Mouse (Mus musculus) kidney, embryonic 14.5 days (tissue): ENCODE data around the gene Ank. TPM values are rescaled to one million over a fixed set of nuclear protein-coding genes. Genes with fewer than 3 reads are reported as not detected.
A peak's percentile ranks its signal among the peaks of the same experiment; 100 is the strongest.

Experiments used
- ATAC-seq: fragments of 200-750 bp; cut with Nextera tagmentation; 2 replicates; pipeline ENCODE4 v1.8.0; 2017; ENCODE audit warnings: moderate number of reproducible peaks, mild to moderate bottlenecking, moderate TSS enrichment, moderate library complexity; ENCODE audit not compliant: low FRiP score, low TSS enrichment
- H3K27ac ChIP-seq: fragments of 300-500 bp; sonication (generic); 2 replicates; pipeline ENCODE4 v1.5.1; 2014; ENCODE audit warnings: low read depth, mild to moderate bottlenecking, low read length, moderate library complexity, mixed read lengths
- H3K27me3 ChIP-seq: fragments of 300-500 bp; sonication (generic); 2 replicates; pipeline ENCODE4 v1.6.1; 2014; ENCODE audit warnings: mild to moderate bottlenecking, low read length; ENCODE audit not compliant: control insufficient read depth, insufficient read depth
- H3K36me3 ChIP-seq: fragments of 300-500 bp; sonication (generic); 2 replicates; pipeline ENCODE4 v1.6.1; 2014; ENCODE audit warnings: low read length, mixed read lengths; ENCODE audit not compliant: control insufficient read depth, insufficient read depth
- H3K4me1 ChIP-seq: fragments of 300-500 bp; sonication (generic); 2 replicates; pipeline ENCODE4 v1.6.1; 2014; ENCODE audit warnings: low read length, mixed read lengths; ENCODE audit not compliant: control insufficient read depth, insufficient read depth
- H3K4me2 ChIP-seq: fragments of 300-500 bp; sonication (generic); replicated peaks from 2 replicates; pipeline ENCODE4 v1.6.1; 2014; ENCODE audit warnings: low read depth, mild to moderate bottlenecking, low read length
- H3K4me3 ChIP-seq: fragments of 300-500 bp; sonication (generic); 2 replicates; pipeline ENCODE4 v1.5.1; 2014; ENCODE audit warnings: mild to moderate bottlenecking, low read length
- H3K9ac ChIP-seq: fragments of 300-500 bp; sonication (generic); 2 replicates; pipeline ENCODE4 v1.6.1; 2014; ENCODE audit warnings: low read depth, mild to moderate bottlenecking, low read length, moderate library complexity
- H3K9me3 ChIP-seq: fragments of 300-500 bp; sonication (generic); 2 replicates; pipeline ENCODE4 v1.6.1; 2016; ENCODE audit warnings: low read length; ENCODE audit not compliant: control insufficient read depth
- WGBS: fragments of 180-500 bp; shearing (Covaris S2); extraction: QIAGEN DNeasy Blood & Tissue Kit; methylation state at CpG from one replicate; pipeline ENCODE4 v1.1.7; 2014; 5-methylcytosine and 5-hydroxymethylcytosine counted together
- polyA plus RNA-seq: library from polyadenylated mRNA; unstranded; fragments of >200 nt; fragmentation: Nextera tagmentation; extraction: Ambion mirVana; gene quantifications from 2 replicates; pipeline ENCODE4 v1.2.1, GENCODE M21; 2014

Ank gene
- polyA plus RNA-seq, 1 experiment from 2014 or later, result 10.3 TPM

DNA sequence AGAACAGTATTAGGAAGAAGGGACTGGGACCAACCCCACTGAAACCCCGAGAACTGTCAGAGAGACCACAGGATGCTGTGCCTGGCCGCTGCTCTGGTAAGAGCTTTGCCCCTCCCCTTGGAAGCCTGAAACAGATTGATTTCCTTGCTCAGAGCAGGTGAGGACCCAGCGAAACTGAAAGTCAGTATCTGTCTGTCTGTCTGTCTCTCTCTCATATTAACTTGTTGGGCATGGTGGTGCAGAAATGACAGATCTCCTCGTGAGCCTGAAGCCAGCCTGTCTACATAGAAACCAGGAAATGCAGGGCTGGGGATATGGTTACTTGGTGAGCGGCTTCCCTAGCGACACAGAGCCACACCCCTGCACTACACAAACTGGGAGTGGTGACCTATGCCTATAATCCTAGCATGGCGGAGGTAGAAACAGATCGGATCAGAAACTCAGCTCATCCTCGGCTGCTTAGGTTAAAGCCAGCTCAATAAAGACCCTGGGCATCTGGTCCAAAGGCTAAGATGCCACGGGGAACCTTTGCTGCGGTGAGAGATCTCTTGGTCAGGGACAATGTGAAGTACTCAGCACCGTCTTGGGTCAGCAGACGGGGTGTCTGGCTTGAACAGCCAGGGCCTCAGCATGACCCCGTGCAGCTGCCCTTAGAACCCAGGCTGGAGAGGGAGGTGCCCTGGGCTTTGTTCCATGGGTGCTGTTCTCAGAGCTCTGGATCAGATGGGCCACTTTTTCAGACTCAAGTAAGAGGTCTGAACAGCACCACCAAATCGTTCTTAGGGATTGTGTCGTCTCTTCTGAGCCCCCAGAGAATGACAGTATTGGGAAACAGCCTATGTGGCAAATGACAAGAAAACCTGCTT is 111.7 kb downstream of the Ank start:
- Histone ChIP-seq H3K4me1 (no peaks in the 10 kb centered on the region), H3K27me3 (no peaks in the 10 kb centered on the region), H3K27ac (no peak overlapping the region), H3K9me3 (no peaks in the 10 kb centered on the region), H3K9ac (no peak overlapping the region), H3K36me3 (no peaks in the 10 kb centered on the region), H3K4me3 (no peak overlapping the region), H3K4me2 (no peak overlapping the region)
- no peak for ATAC-seq
- 79% methylated on average over 16 of the region's 16 CpGs for WGBS

DNA sequence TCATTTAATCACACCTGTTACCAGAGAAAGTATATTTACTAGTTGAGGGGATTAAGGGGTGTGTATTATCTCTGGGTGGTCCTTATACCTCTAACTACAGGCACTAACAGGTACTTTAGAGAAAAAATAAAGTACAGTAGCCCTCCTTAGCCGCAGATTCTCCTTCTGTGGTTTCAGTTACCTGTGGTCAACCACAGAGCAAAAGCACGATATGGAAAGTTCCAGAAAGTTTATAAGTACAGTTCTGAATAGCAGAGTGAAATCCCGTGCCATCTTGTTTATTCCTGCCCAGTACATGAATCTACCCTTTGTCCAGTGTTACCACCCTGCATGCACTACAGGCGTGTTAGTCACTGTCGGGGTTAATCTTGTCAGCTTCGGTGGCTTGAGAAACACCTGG is 112.4 kb downstream of the Ank start:
- Histone ChIP-seq H3K36me3 (no peaks in the 10 kb centered on the region), H3K4me3 (no peak overlapping the region), H3K4me1 (no peaks in the 10 kb centered on the region), H3K9me3 (no peaks in the 10 kb centered on the region), H3K4me2 (no peak overlapping the region), H3K27me3 (no peaks in the 10 kb centered on the region), H3K9ac (no peak overlapping the region), H3K27ac (no peak overlapping the region)
- WGBS, result 92% methylated on average over 6 of the region's 6 CpGs
- no peak for ATAC-seq

DNA sequence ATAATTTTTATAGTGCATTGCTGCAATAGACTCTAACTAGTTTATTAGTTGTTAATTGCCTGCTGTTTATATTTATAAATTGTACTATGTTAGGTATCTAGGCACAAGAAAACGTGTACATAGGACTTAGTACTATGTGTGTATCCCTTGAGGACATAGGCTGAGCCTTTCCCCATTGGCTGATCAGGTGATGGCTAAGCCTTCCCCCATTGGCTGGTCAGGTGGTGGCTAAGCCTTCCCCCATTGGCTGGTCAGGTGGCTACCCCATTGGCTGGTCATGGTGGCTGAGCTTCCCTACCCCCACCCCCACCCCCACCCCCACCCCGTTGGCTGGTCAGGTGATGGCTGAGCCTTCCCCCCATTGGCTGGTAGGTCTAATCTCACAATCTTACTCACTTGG is 113.4 kb downstream of the Ank start:
- no peaks in the 10 kb centered on the region for H3K27me3 ChIP-seq
- H3K4me2 ChIP-seq, result no peak overlapping the region
- no peak overlapping the region for H3K9ac ChIP-seq
- WGBS, result 95% methylated on average over 2 of the region's 2 CpGs
- no peaks in the 10 kb centered on the region for H3K9me3 ChIP-seq
- no peaks in the 10 kb centered on the region for H3K4me1 ChIP-seq
- no peak overlapping the region for H3K27ac ChIP-seq
- no peaks in the 10 kb centered on the region for H3K36me3 ChIP-seq
- H3K4me3 ChIP-seq, result no peak overlapping the region
- ATAC-seq, result no peak

DNA sequence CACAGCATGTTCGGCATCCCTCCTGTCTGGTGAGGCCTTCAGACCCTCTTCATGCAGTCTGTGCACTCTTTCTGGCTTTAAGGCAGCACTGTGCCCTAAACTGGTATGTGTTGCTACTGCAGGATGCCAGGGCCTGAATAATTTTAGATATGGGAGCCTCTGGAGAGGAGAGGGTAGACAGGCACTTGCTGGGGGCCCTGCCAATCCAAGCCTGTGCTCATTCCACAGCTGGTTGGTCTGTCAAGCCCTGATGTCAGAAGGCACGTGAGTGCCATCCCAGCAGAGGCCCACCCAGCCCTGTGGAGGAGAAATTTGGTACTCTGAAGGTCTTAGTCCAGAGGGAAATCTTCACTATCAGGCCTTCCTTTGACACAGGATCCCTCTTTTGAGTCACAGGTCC is 114.3 kb downstream of the Ank start:
- no peaks in the 10 kb centered on the region for H3K4me1 ChIP-seq
- ATAC-seq, result no peak
- no peaks in the 10 kb centered on the region for H3K27me3 ChIP-seq
- no peaks in the 10 kb centered on the region for H3K36me3 ChIP-seq
- no peaks in the 10 kb centered on the region for H3K9me3 ChIP-seq
- 82% methylated on average over 2 of the region's 2 CpGs for WGBS
- no peak overlapping the region for H3K27ac ChIP-seq
- H3K4me2 ChIP-seq, result no peak overlapping the region
- no peak overlapping the region for H3K9ac ChIP-seq
- no peak overlapping the region for H3K4me3 ChIP-seq

DNA sequence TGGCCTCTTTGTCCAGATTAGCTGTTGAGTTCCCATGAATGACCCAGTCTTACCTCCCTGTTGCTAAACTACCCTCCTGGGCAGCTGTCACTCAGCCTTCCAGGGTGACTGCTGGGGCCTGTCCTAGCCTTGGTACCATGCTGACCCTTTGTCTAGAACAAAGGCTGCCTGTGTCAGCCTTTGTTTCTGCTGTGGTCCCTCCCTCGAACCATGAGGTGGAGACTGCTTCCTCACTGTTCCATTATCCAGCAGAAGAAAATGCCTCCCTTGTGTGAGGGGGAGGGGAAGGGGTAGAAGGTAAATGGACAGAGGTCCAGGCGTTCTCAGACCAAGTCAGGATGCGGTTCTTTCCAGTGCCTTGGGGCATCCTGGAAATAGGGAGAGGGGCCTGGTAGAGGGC is 115.2 kb downstream of the Ank start:
- H3K9me3 ChIP-seq, result no peaks in the 10 kb centered on the region
- no peaks in the 10 kb centered on the region for H3K4me1 ChIP-seq
- H3K4me3 ChIP-seq, result no peak overlapping the region
- H3K9ac ChIP-seq, result no peak overlapping the region
- H3K4me2 ChIP-seq, result no peak overlapping the region
- ATAC-seq, result no peak
- H3K27me3 ChIP-seq, result no peaks in the 10 kb centered on the region
- H3K27ac ChIP-seq, result no peak overlapping the region
- WGBS, result 54% methylated on average over 3 of the region's 3 CpGs
- no peaks in the 10 kb centered on the region for H3K36me3 ChIP-seq

DNA sequence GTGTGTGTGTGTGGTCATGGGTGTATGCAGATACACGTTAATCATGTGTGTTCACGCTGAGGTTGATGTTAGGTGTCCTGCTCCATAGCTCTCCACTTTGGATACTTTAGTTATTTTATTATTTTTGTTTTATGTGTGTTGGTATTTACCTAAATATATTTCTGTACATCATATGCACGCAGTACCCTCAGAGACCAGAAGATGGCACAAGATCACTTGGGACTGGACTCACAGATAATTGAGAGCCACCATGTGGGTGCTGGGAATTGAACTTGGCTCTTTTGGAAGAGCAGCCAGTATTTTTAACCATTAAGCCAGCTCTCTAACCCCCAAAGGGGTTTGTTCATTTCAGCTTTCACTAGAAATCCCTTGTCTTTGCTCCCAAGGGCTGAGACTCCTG is 116.0 kb downstream of the Ank start:
- WGBS, result 91% methylated on average over 3 of the region's 3 CpGs
- H3K4me2 ChIP-seq, result no peak overlapping the region
- H3K27ac ChIP-seq, result no peak overlapping the region
- no peak overlapping the region for H3K4me3 ChIP-seq
- H3K4me1 ChIP-seq, result no peaks in the 10 kb centered on the region
- H3K9ac ChIP-seq, result no peak overlapping the region
- H3K9me3 ChIP-seq, result no peaks in the 10 kb centered on the region
- ATAC-seq, result no peak
- no peaks in the 10 kb centered on the region for H3K27me3 ChIP-seq
- H3K36me3 ChIP-seq, result no peaks in the 10 kb centered on the region

DNA sequence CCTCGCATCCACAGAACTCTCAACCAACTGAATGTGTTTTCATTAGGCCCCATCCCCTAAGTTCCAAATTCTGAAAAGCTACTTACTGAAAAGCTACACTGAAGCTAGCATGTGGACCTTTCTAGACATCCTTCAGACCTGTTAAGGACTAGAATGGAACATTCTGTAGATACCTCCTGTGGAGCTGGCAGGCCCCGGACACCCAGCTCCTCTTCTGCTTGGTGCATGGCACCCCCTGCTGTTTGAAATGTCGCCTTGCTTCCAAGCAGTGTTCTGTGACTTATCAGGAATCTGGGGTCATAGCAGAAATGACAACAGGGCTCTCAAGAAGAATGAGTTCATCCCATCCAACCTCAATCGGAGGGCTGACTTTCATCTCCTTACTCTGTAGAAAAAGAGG is 116.6 kb downstream of the Ank start:
- WGBS, result 82% methylated on average over 4 of the region's 4 CpGs
- Histone ChIP-seq H3K27ac (no peak overlapping the region), H3K27me3 (no peaks in the 10 kb centered on the region), H3K4me3 (no peak overlapping the region), H3K9me3 (no peaks in the 10 kb centered on the region), H3K9ac (no peak overlapping the region), H3K4me1 (no peaks in the 10 kb centered on the region), H3K36me3 (no peaks in the 10 kb centered on the region), H3K4me2 (no peak overlapping the region)
- peak; percentile 58; the same call in 1 of the 2 replicates for ATAC-seq

DNA sequence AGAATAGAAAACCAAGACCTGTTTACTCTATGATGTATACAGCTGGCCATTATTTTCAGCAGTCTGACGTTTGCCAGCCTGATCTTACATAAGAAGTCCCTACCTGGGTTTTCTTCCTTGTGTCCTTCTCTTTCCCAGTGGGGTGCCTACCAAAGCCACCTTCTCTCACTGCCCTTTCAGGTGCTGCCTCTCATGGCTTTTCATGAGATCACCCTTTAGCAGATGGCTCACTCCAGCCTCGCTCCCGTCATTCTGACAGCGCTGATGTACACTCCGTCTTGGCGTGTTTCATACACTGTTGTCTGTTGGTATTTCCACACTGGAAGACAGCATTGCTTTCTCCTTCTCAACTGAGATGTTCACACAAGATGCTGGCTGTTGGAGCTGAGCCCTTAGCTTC is 117.1 kb downstream of the Ank start:
- H3K4me3 ChIP-seq, result no peak overlapping the region
- H3K9me3 ChIP-seq, result no peaks in the 10 kb centered on the region
- no peak overlapping the region for H3K9ac ChIP-seq
- no peaks in the 10 kb centered on the region for H3K36me3 ChIP-seq
- H3K27me3 ChIP-seq, result no peaks in the 10 kb centered on the region
- no peak for ATAC-seq
- no peak overlapping the region for H3K4me2 ChIP-seq
- WGBS, result 95% methylated on average over 6 of the region's 6 CpGs
- no peak overlapping the region for H3K27ac ChIP-seq
- H3K4me1 ChIP-seq, result no peaks in the 10 kb centered on the region

DNA sequence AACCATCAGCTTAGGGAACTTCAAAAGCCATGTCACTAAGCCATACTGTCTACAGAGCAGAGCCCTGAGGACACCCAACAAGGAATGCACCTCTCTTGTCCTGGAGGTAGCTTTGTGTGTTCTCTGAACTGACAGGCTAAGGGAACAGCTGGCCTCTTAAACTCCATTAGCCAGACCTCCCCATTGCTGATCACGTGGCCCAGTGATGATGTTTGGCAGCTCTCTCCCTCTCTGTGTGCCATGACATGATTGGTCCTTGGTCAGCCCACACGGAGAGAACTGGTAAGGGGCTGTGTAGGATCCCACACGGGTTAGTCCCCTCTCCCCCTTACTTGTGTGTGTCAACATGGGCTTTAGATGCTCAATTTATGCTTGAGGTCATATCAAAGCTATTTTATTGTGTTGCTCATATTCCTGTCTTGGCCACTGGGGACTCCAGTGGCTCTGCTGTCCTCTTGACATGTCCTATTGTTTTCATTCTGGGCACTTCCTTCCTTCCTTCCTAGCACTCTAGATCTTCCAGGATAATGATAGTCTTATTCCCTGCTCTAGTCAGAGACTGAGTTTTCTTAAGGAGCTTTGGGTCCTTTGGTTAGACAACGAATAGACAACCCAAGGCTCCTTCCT is 119.1 kb downstream of the Ank start:
- Histone ChIP-seq H3K9ac (no peak overlapping the region), H3K9me3 (no peaks in the 10 kb centered on the region), H3K36me3 (peaks cover 4% of the 10 kb centered on the region), H3K4me1 (no peaks in the 10 kb centered on the region), H3K4me2 (no peak overlapping the region), H3K27me3 (no peaks in the 10 kb centered on the region), H3K27ac (no peak overlapping the region), H3K4me3 (no peak overlapping the region)
- ATAC-seq, result no peak
- WGBS, result 77% methylated on average over 4 of the region's 4 CpGs
